25 mouse cellular contexts compared by ENCODE assay signal in the genomic region with DNA sequence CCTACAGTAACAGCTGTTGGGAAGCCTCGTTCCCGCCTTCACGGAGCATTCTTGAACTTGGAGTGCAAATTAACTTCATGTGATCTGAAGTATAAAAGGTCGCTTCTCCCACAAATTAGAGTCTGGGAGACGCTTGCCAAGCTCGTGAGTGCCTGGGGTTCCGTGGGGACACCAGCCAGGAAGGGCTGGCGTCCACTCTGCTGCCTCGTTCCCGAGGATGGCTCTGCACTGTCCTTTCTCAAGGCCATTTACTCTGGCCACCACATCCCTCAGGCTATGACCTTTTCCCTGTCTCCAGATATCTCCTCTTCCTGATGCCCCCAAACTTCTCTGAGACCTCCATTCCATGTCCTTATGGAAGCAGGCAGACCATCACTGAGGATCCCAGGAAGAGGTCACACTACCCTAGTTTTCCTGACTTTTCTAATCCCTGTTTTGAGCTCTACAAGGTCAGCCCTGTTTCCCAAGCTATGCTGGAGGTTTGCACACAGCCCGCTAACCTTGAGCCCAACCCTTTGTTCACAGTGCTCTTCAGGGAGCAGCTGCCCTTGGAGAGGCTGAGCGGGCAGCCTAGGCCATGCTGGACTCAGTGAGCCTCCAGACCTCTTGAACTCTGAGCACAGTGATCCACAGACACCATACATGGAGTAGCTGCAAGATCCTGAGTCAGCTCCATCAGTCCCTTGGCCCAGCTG. TPM values are rescaled to one million over a fixed set of nuclear protein-coding genes. Genes with fewer than 3 reads are reported as not detected.
DNase-seq lines count a peak whose midpoint lies in the region; ATAC-seq and TF ChIP-seq lines count a peak whose summit lies in the region.
"Had no signal": no experiment of that assay in that cellular context is flagged by ENCODE, and none has a peak within 500 bp of the region (broad histone marks: within the 10 kb centered on the region; RNA-seq: fewer than 3 reads in every experiment).

No protein-coding gene starts in this region.

- no peak overlapping the region for H3K4me3 ChIP-seq in forebrain, embryonic 10.5 days
- no peak overlapping the region for H3K4me3 ChIP-seq in forebrain, embryonic 15.5 days
- H3K4me3 ChIP-seq in liver, adult 2 months (ENCODE audit: insufficient read depth, low read depth, low read length) = no peak overlapping the region
- no peak overlapping the region for H3K4me3 ChIP-seq in liver, postnatal 0 days (ENCODE audit: low read depth, low read length)
- H3K4me3 ChIP-seq in midbrain, embryonic 16.5 days (ENCODE audit: low read depth, low read length) = no peak overlapping the region
- H3K4me3 ChIP-seq: embryonic facial prominence, embryonic 12.5 days; hindbrain, embryonic 10.5 days; layer of hippocampus, adult 2 months; limb, embryonic 12.5 days; stomach, embryonic 15.5 days had no signal

- no peaks in the 10 kb centered on the region for H3K27me3 ChIP-seq in forebrain, embryonic 10.5 days (ENCODE audit: poor library complexity, severe bottlenecking)
- H3K27me3 ChIP-seq in forebrain, embryonic 15.5 days = no peaks in the 10 kb centered on the region
- no peaks in the 10 kb centered on the region for H3K27me3 ChIP-seq in liver, adult 2 months (ENCODE audit: control insufficient read depth, insufficient read depth, low read length)
- H3K27me3 ChIP-seq in liver, postnatal 0 days (ENCODE audit: insufficient read depth, low read length) = 0 out of 2 replicates have a peak, but pooled peaks cover 4% of the 10 kb centered on the region
- H3K27me3 ChIP-seq in midbrain, embryonic 16.5 days (ENCODE audit: control insufficient read depth, insufficient read depth, low read depth, low read length) = no peaks in the 10 kb centered on the region
- H3K27me3 ChIP-seq: embryonic facial prominence, embryonic 12.5 days; stomach, embryonic 15.5 days had no signal

- no peak overlapping the region for H3K4me2 ChIP-seq in forebrain, embryonic 15.5 days (replicated peaks)
- no peak overlapping the region for H3K4me2 ChIP-seq in liver, postnatal 0 days (ENCODE audit: low read depth, low read length)
- H3K4me2 ChIP-seq in midbrain, embryonic 16.5 days (ENCODE audit: low read length) = no peak overlapping the region
- H3K4me2 ChIP-seq: embryonic facial prominence, embryonic 12.5 days; limb, embryonic 12.5 days; stomach, embryonic 15.5 days had no signal

- H3K9ac ChIP-seq in forebrain, embryonic 15.5 days (replicated peaks) = no peak overlapping the region
- no peak overlapping the region for H3K9ac ChIP-seq in liver, adult 2 months (ENCODE audit: low read depth, low read length)
- H3K9ac ChIP-seq in liver, postnatal 0 days (replicated peaks) = no peak overlapping the region
- H3K9ac ChIP-seq in midbrain, embryonic 16.5 days (ENCODE audit: low read depth, low read length) = no peak overlapping the region
- H3K9ac ChIP-seq: embryonic facial prominence, embryonic 12.5 days; limb, embryonic 12.5 days; liver, embryonic 14.5 days; stomach, embryonic 15.5 days had no signal

- TF ChIP-seq CTCF in liver, adult 2 months (IDR thresholded peaks at IDR 0.05; ENCODE audit: low read depth, low read length) = no peak
- no peak for TF ChIP-seq CTCF in liver, postnatal 0 days (IDR thresholded peaks at IDR 0.05; ENCODE audit: low read depth)

- H3K4me1 ChIP-seq in forebrain, embryonic 10.5 days = peaks cover 8% of the 10 kb centered on the region
- H3K4me1 ChIP-seq in forebrain, embryonic 15.5 days = no peaks in the 10 kb centered on the region
- H3K4me1 ChIP-seq in liver, adult 2 months (ENCODE audit: control insufficient read depth, insufficient read depth, low read length) = no peaks in the 10 kb centered on the region
- no peaks in the 10 kb centered on the region for H3K4me1 ChIP-seq in liver, postnatal 0 days (ENCODE audit: insufficient read depth)
- peaks cover 2% of the 10 kb centered on the region; the same call in 1 of the 2 replicates for H3K4me1 ChIP-seq in midbrain, embryonic 16.5 days (ENCODE audit: control insufficient read depth, insufficient read depth, low read length)
- H3K4me1 ChIP-seq: embryonic facial prominence, embryonic 12.5 days; stomach, embryonic 15.5 days had no signal

- H3K36me3 ChIP-seq in forebrain, embryonic 10.5 days (replicated peaks) = no peaks in the 10 kb centered on the region
- H3K36me3 ChIP-seq in forebrain, embryonic 15.5 days = no peaks in the 10 kb centered on the region
- no peaks in the 10 kb centered on the region for H3K36me3 ChIP-seq in liver, adult 2 months (ENCODE audit: control insufficient read depth, insufficient read depth, low read length)
- H3K36me3 ChIP-seq in liver, postnatal 0 days (replicated peaks; ENCODE audit: insufficient read depth, low read length) = no peaks in the 10 kb centered on the region
- H3K36me3 ChIP-seq in midbrain, embryonic 16.5 days (ENCODE audit: control insufficient read depth, insufficient read depth, low read length) = no peaks in the 10 kb centered on the region
- H3K36me3 ChIP-seq: embryonic facial prominence, embryonic 12.5 days; hindbrain, embryonic 10.5 days; limb, embryonic 12.5 days; stomach, embryonic 15.5 days had no signal

- TF ChIP-seq EP300 in liver, postnatal 0 days (IDR thresholded peaks at IDR 0.05; ENCODE audit: low read depth) = no peak

- DNase-seq in forebrain, embryonic 10.5 days (ENCODE audit: extremely low spot score, low spot score) = no peak
- DNase-seq in liver, adult 2 months (ENCODE audit: extremely low read depth, low read depth, low spot score) = peak; percentile 25
- no peak for DNase-seq in liver, postnatal 0 days
- DNase-seq in adrenal gland, postnatal 36 days = peak; percentile 68 to 75
- peak; percentile 52 to 62 for DNase-seq in kidney, postnatal 4 days
- DNase-seq in urinary bladder, adult 18-20 months (ENCODE audit: low spot score in 2 of 2) = no peak
- DNase-seq: B cell, adult 2 months; lung, postnatal 10 days; midbrain, embryonic 14.5 days; spleen, adult 18-20 months had no signal

- no peak for TF ChIP-seq POLR2A in liver, adult 2 months (IDR thresholded peaks at IDR 0.05; ENCODE audit: extremely low read depth, insufficient read depth, low read length)

- no peak for ATAC-seq in forebrain, embryonic 15.5 days (replicated peaks)
- no peak for ATAC-seq in liver, postnatal 0 days
- ATAC-seq in midbrain, embryonic 16.5 days = no peak
- ATAC-seq: inflammation-experienced regulatory T-cells, adult 6 months had no signal

- H3K9me3 ChIP-seq in forebrain, embryonic 10.5 days = peaks cover 8% of the 10 kb centered on the region
- H3K9me3 ChIP-seq in forebrain, embryonic 15.5 days = peaks cover 3% of the 10 kb centered on the region; the same call in 1 of the 2 replicates
- 0 out of 2 replicates have a peak, but pooled peaks cover 3% of the 10 kb centered on the region for H3K9me3 ChIP-seq in liver, postnatal 0 days (ENCODE audit: low read length)
- H3K9me3 ChIP-seq in midbrain, embryonic 16.5 days (replicated peaks; ENCODE audit: control insufficient read depth, low read length, poor library complexity, severe bottlenecking) = peaks cover under 1% of the 10 kb centered on the region; the same call in 1 of the 2 replicates
- H3K9me3 ChIP-seq: stomach, embryonic 15.5 days had no signal

- H3K79me2 ChIP-seq in liver, adult 2 months (ENCODE audit: control insufficient read depth, insufficient read depth, low read length) = no peaks in the 10 kb centered on the region

- 0 out of 2 replicates have a peak overlapping the region, but pooled peaks have one; percentile 11 for H3K27ac ChIP-seq in forebrain, embryonic 10.5 days
- no peak overlapping the region for H3K27ac ChIP-seq in forebrain, embryonic 15.5 days (replicated peaks)
- H3K27ac ChIP-seq in liver, adult 2 months (replicated peaks; ENCODE audit: insufficient read depth, low read depth, low read length) = no peak overlapping the region
- no peak overlapping the region for H3K27ac ChIP-seq in liver, postnatal 0 days (ENCODE audit: low read depth)
- H3K27ac ChIP-seq in midbrain, embryonic 16.5 days (ENCODE audit: low read length) = no peak overlapping the region
- H3K27ac ChIP-seq: embryonic facial prominence, embryonic 12.5 days; hindbrain, embryonic 10.5 days; layer of hippocampus, adult 2 months; limb, embryonic 12.5 days; liver, embryonic 14.5 days; stomach, embryonic 15.5 days had no signal

- 86% methylated on average over 12 of the region's 12 CpGs for WGBS in forebrain, embryonic 10.5 days
- WGBS in forebrain, embryonic 15.5 days = 73% methylated on average over 12 of the region's 12 CpGs
- WGBS in liver, adult 2 months = 61% methylated on average over 12 of the region's 12 CpGs
- WGBS in liver, postnatal 0 days (ENCODE audit: insufficient replicate concordance) = 69% methylated on average over 12 of the region's 12 CpGs
- 76% methylated on average over 12 of the region's 12 CpGs for WGBS in midbrain, embryonic 16.5 days

RNA-seq across cellular contexts. Expression of gene Psmg3, which starts 23.1 kb away (rescaled TPM):
- polyA plus RNA-seq in forebrain, embryonic 10.5 days (2016; fragmentation: Nextera tagmentation; extraction: Ambion mirVana) = 99.7 and 103 TPM in 2 replicates
- polyA plus RNA-seq in forebrain, embryonic 15.5 days (2015; fragmentation: Nextera tagmentation; extraction: Ambion mirVana) = 84.5 and 89.6 TPM in 2 replicates
- 11.1 and 12.7 TPM in 2 replicates for total RNA-seq in liver, adult 2 months (2014; rRNA removed)
- polyA plus RNA-seq in liver, adult 2 months (2012; rRNA removed) = 28.5 and 28.8 TPM in 2 replicates
- 28.8 and 29.1 TPM in 2 replicates for polyA plus RNA-seq in liver, postnatal 0 days (2015; fragmentation: Nextera tagmentation; extraction: Ambion mirVana)
- 10 to 100 TPM; 21.6 to 22.7 TPM for total RNA-seq in adrenal gland, postnatal 36 days (2021)
- 71.8 and 72.5 TPM in 2 replicates for polyA plus RNA-seq in midbrain, embryonic 16.5 days (2015; fragmentation: Nextera tagmentation; extraction: Ambion mirVana)

RNA-seq across cellular contexts. Expression of gene Gm26938, which starts 23.6 kb away (rescaled TPM):
- polyA plus RNA-seq in forebrain, embryonic 10.5 days (2016; fragmentation: Nextera tagmentation; extraction: Ambion mirVana) = 0.31 TPM in 1 of 2 replicates, not detected in the other
- not detected in 2 replicates for polyA plus RNA-seq in forebrain, embryonic 15.5 days (2015; fragmentation: Nextera tagmentation; extraction: Ambion mirVana)
- not detected in 2 replicates for total RNA-seq in liver, adult 2 months (2014; rRNA removed)
- not detected in 2 replicates for polyA plus RNA-seq in liver, adult 2 months (2012; rRNA removed)
- not detected in 2 replicates for polyA plus RNA-seq in liver, postnatal 0 days (2015; fragmentation: Nextera tagmentation; extraction: Ambion mirVana)
- total RNA-seq in adrenal gland, postnatal 36 days (2021) = not detected
- not detected in 2 replicates for polyA plus RNA-seq in midbrain, embryonic 16.5 days (2015; fragmentation: Nextera tagmentation; extraction: Ambion mirVana)
- total RNA-seq: gastrocnemius, adult 8-10 months; heart, adult 8-10 months; layer of hippocampus, adult 2 months; left cerebral cortex, adult 18-20 months; neutrophil, adult 5-6 weeks had no signal
- polyA plus RNA-seq: embryonic facial prominence, embryonic 12.5 days; heart, embryonic 16.5 days; hindbrain, embryonic 10.5 days; inflammation-experienced regulatory T-cells, adult 6 months; liver, embryonic 14.5 days; stomach, embryonic 15.5 days had no signal

RNA-seq across cellular contexts. Expression of gene Tmem184a, which starts 30.1 kb away (rescaled TPM):
- 1.4 and 1.8 TPM in 2 replicates for polyA plus RNA-seq in forebrain, embryonic 10.5 days (2016; fragmentation: Nextera tagmentation; extraction: Ambion mirVana)
- 0.06 and 0.08 TPM in 2 replicates for polyA plus RNA-seq in forebrain, embryonic 15.5 days (2015; fragmentation: Nextera tagmentation; extraction: Ambion mirVana)
- 6.5 and 9.3 TPM in 2 replicates for total RNA-seq in liver, adult 2 months (2014; rRNA removed)
- polyA plus RNA-seq in liver, adult 2 months (2012; rRNA removed) = 39.2 and 45.1 TPM in 2 replicates
- polyA plus RNA-seq in liver, postnatal 0 days (2015; fragmentation: Nextera tagmentation; extraction: Ambion mirVana) = 3.0 and 3.2 TPM in 2 replicates
- under 1 TPM; 0.20 to 0.23 TPM for total RNA-seq in adrenal gland, postnatal 36 days (2021)
- polyA plus RNA-seq in midbrain, embryonic 16.5 days (2015; fragmentation: Nextera tagmentation; extraction: Ambion mirVana) = 0.09 and 0.26 TPM in 2 replicates
- total RNA-seq: megakaryocyte, adult 5-6 weeks; neutrophil, adult 5-6 weeks had no signal

RNA-seq across cellular contexts. Expression of gene Elfn1, which starts 58.0 kb away (rescaled TPM):
- 0.07 and 0.32 TPM in 2 replicates for polyA plus RNA-seq in forebrain, embryonic 10.5 days (2016; fragmentation: Nextera tagmentation; extraction: Ambion mirVana)
- 2.4 and 2.6 TPM in 2 replicates for polyA plus RNA-seq in forebrain, embryonic 15.5 days (2015; fragmentation: Nextera tagmentation; extraction: Ambion mirVana)
- total RNA-seq in liver, adult 2 months (2014; rRNA removed) = not detected in 2 replicates
- polyA plus RNA-seq in liver, adult 2 months (2012; rRNA removed) = 0.02 and 0.13 TPM in 2 replicates
- polyA plus RNA-seq in liver, postnatal 0 days (2015; fragmentation: Nextera tagmentation; extraction: Ambion mirVana) = not detected in 2 replicates
- 10 to 100 TPM in 1 of 2 experiments, under 1 TPM in 1; 0.46 to 20.1 TPM for total RNA-seq in adrenal gland, postnatal 36 days (2021)
- 2.5 TPM in 2 replicates for polyA plus RNA-seq in midbrain, embryonic 16.5 days (2015; fragmentation: Nextera tagmentation; extraction: Ambion mirVana)
- total RNA-seq: gastrocnemius, adult 8-10 months; megakaryocyte, adult 5-6 weeks; neutrophil, adult 5-6 weeks had no signal
- polyA plus RNA-seq: inflammation-experienced regulatory T-cells, adult 6 months had no signal

RNA-seq across cellular contexts. Expression of gene Mafk, which starts 58.5 kb away (rescaled TPM):
- polyA plus RNA-seq in forebrain, embryonic 10.5 days (2016; fragmentation: Nextera tagmentation; extraction: Ambion mirVana) = 9.8 and 10.1 TPM in 2 replicates
- 18.7 and 20.6 TPM in 2 replicates for polyA plus RNA-seq in forebrain, embryonic 15.5 days (2015; fragmentation: Nextera tagmentation; extraction: Ambion mirVana)
- 11.5 and 12.5 TPM in 2 replicates for total RNA-seq in liver, adult 2 months (2014; rRNA removed)
- 6.3 and 7.0 TPM in 2 replicates for polyA plus RNA-seq in liver, adult 2 months (2012; rRNA removed)
- 15.7 and 19.1 TPM in 2 replicates for polyA plus RNA-seq in liver, postnatal 0 days (2015; fragmentation: Nextera tagmentation; extraction: Ambion mirVana)
- total RNA-seq in adrenal gland, postnatal 36 days (2021) = 10 to 100 TPM; 31.2 to 45.8 TPM
- polyA plus RNA-seq in midbrain, embryonic 16.5 days (2015; fragmentation: Nextera tagmentation; extraction: Ambion mirVana) = 17.6 and 18.8 TPM in 2 replicates

Comparison
In these comparisons a context has a peak if more than half of its experiments do, and no peak if none do; other contexts are left out.
1. DNase-seq: peak in liver, adult 2 months (single experiment), adrenal gland, postnatal 36 days (2 of 2) and kidney, postnatal 4 days (2 of 2); none in forebrain, embryonic 10.5 days (single experiment), liver, postnatal 0 days (single experiment) and urinary bladder, adult 18-20 months (0 of 2).